Mouse (Mus musculus): ENCODE measurements at regions not wholly inside any gene's neighbourhood (a gene's known extent, or its start where the extent isn't known, plus 50 kb on each side); places are given as distances from the start of the nearest gene placed in this dataset.
A peak's percentile ranks its signal among the peaks of the same experiment; 100 is the strongest.

DNA sequence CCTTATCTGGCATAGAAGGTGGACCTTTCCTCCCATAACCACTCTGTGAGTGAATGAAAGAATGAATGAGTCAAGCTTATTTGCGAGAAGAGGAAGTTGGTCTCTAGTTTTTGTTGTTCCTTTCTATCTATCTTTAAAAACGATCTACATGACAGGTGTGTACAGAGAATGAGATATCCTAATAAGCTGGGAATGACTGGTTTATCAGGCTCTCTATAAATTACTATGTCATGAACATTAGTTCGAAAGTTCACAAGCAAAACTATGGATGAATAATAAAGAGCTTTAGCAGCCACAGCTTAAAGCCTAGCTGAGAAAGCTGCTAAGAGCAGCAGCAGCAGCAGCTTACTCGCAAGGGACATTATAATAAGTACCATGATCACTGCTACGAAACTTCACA lies 165.8 kb upstream of the Rnf32 start:
- no peak for ATAC-seq
- H3K27me3 ChIP-seq (ENCODE audit: insufficient read depth, low read length) = no peaks in the 10 kb centered on the region
- WGBS = 82% methylated on average over 5 of the region's 5 CpGs
- H3K4me3 ChIP-seq (ENCODE audit: low read length) = no peak overlapping the region
- TF ChIP-seq CTCF (IDR thresholded peaks at IDR 0.05; ENCODE audit: low read depth) = no peak
- no peaks in the 10 kb centered on the region for H3K9me3 ChIP-seq (ENCODE audit: low read length)
- H3K4me1 ChIP-seq (ENCODE audit: insufficient read depth, low read length) = no peaks in the 10 kb centered on the region
- H3K9ac ChIP-seq (replicated peaks; ENCODE audit: low read length) = no peak overlapping the region
- H3K36me3 ChIP-seq (ENCODE audit: insufficient read depth, low read length) = no peaks in the 10 kb centered on the region
- no peak overlapping the region for H3K4me2 ChIP-seq (ENCODE audit: low read depth, low read length)
- no peak for DNase-seq (ENCODE audit: low spot score)
- H3K27ac ChIP-seq = no peak overlapping the region

DNA sequence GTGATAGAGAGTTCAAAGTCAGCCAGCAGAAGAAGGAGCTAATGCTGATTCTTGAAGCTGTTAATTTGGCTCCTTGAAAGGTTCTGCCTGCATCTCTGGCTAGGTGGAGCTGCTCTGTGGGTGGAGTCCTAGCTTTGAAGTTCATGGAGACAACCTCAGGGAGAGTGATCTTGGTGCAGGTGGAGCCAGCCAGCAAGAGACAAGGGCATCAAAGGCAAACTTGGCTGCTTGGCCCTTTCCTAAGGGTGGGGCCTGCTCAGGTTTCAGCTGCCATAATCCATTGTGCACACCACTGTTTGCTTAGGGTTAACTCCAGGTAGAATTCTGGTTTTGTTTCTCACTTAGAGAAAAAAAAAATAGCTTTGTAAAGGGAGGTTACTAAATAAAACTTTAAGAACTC lies 170.7 kb upstream of the Rnf32 start:
- Histone ChIP-seq H3K4me1 (ENCODE audit: insufficient read depth, low read length) (no peaks in the 10 kb centered on the region), H3K27me3 (ENCODE audit: insufficient read depth, low read length) (no peaks in the 10 kb centered on the region), H3K27ac (no peak overlapping the region), H3K9ac (replicated peaks; ENCODE audit: low read length) (no peak overlapping the region), H3K4me3 (ENCODE audit: low read length) (no peak overlapping the region), H3K9me3 (ENCODE audit: low read length) (no peaks in the 10 kb centered on the region), H3K36me3 (ENCODE audit: insufficient read depth, low read length) (no peaks in the 10 kb centered on the region), H3K4me2 (ENCODE audit: low read depth, low read length) (no peak overlapping the region)
- ATAC-seq (no peak), DNase-seq (ENCODE audit: low spot score) (no peak)
- no peak for TF ChIP-seq CTCF (IDR thresholded peaks at IDR 0.05; ENCODE audit: low read depth)

DNA sequence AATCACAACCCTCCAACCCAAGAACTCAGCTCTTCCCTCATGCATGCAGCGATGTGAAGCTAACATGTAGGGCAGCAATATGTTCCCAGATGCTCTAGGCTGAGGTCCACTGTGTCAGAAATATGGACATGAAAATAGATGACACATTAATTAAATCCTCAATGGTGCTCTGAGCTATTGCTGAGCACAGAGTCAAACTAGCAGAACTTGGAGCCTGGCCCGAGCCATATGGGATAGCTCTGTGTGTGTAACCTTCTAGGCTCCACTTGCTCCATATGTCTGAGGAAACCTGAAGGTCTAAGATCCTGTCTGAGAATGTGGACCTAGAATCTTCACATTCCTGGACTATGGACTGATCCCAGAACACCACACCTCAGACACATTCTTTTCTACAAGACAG lies 203.0 kb upstream of the Rnf32 start:
- WGBS = 76% methylated on average over 2 of the region's 2 CpGs
- Histone ChIP-seq H3K9ac (replicated peaks; ENCODE audit: low read length) (no peak overlapping the region), H3K9me3 (ENCODE audit: low read length) (no peaks in the 10 kb centered on the region), H3K4me3 (ENCODE audit: low read length) (no peak overlapping the region), H3K4me1 (ENCODE audit: insufficient read depth, low read length) (no peaks in the 10 kb centered on the region), H3K36me3 (ENCODE audit: insufficient read depth, low read length) (no peaks in the 10 kb centered on the region), H3K4me2 (ENCODE audit: low read depth, low read length) (no peak overlapping the region), H3K27ac (no peak overlapping the region), H3K27me3 (ENCODE audit: insufficient read depth, low read length) (no peaks in the 10 kb centered on the region)
- TF ChIP-seq CTCF (IDR thresholded peaks at IDR 0.05; ENCODE audit: low read depth) = no peak
- no peak for ATAC-seq
- peak; percentile 13 for DNase-seq (ENCODE audit: low spot score)

DNA sequence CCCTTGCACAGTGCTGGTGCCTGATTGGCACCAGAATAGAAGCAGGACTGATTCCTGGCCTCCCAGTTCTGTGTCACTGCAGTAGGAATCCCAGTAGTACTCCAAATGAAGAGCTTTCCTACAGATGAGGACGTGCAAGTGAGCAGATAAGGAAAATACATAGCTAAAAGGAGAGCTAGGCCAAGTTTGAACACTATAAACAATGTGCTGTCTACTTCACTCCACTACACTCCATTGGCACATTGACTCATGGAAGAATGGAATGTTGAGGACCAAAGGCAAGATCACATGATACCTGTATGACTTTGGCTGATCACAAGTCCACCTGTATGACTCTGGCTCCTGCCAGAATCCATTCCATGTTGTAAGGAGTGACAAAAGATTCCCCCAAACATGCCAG lies 215.9 kb upstream of the Rnf32 start:
- Histone ChIP-seq H3K27me3 (ENCODE audit: insufficient read depth, low read length) (no peaks in the 10 kb centered on the region), H3K4me1 (ENCODE audit: insufficient read depth, low read length) (no peaks in the 10 kb centered on the region), H3K4me3 (ENCODE audit: low read length) (no peak overlapping the region), H3K27ac (no peak overlapping the region), H3K36me3 (ENCODE audit: insufficient read depth, low read length) (no peaks in the 10 kb centered on the region), H3K9ac (replicated peaks; ENCODE audit: low read length) (no peak overlapping the region), H3K4me2 (ENCODE audit: low read depth, low read length) (no peak overlapping the region), H3K9me3 (ENCODE audit: low read length) (no peaks in the 10 kb centered on the region)
- no peak for ATAC-seq
- DNase-seq (ENCODE audit: low spot score) = no peak
- WGBS = 49% methylated on average over 1 of the region's 1 CpGs
- no peak for TF ChIP-seq CTCF (IDR thresholded peaks at IDR 0.05; ENCODE audit: low read depth)

DNA sequence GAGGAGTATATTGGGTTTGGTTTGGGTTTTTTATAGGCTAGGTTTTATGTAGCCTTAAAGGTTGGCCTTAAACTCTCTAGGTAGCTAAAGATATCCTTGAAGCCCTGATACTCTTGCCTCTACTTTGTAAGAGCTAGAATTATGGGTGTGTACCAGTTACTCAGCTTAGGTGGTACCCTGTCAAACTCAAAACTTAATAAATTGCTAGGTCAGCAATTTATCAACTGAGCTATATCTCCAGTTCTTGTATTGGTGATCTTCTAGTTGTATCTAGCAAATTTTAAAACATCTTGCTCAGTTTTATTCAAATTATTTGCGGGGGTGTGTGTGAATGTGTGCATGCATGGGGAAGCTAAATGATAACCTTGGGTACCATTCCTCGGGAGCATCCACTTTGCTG lies 225.4 kb upstream of the Rnf32 start:
- H3K36me3 ChIP-seq (ENCODE audit: insufficient read depth, low read length) = no peaks in the 10 kb centered on the region
- TF ChIP-seq CTCF (IDR thresholded peaks at IDR 0.05; ENCODE audit: low read depth) = no peak
- H3K27me3 ChIP-seq (ENCODE audit: insufficient read depth, low read length) = no peaks in the 10 kb centered on the region
- 86% methylated on average over 2 of the region's 2 CpGs for WGBS
- no peak overlapping the region for H3K27ac ChIP-seq
- H3K4me2 ChIP-seq (ENCODE audit: low read depth, low read length) = no peak overlapping the region
- no peaks in the 10 kb centered on the region for H3K9me3 ChIP-seq (ENCODE audit: low read length)
- H3K4me3 ChIP-seq (ENCODE audit: low read length) = no peak overlapping the region
- DNase-seq (ENCODE audit: low spot score) (no peak), ATAC-seq (no peak)
- no peak overlapping the region for H3K9ac ChIP-seq (replicated peaks; ENCODE audit: low read length)
- H3K4me1 ChIP-seq (ENCODE audit: insufficient read depth, low read length) = no peaks in the 10 kb centered on the region

DNA sequence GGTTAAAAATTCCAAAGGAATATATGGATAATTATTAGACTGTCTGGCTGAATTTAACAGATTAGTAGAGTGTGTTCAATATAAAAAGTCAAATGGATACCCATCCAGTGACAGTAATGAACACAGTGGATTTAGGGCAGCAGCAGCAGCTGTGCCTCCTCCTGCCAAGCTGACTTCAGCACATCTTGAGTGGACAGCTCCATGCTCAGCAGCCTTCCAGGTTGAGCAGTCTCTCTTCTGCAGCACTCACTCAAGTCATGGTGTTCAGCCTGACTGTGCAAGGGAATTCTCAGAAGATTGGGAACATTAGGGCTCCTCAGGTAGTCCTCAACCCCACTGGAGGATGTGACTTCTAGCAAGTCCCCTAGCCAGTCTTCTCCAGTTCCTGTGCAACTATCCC lies 240.8 kb upstream of the Rnf32 start:
- no peak for TF ChIP-seq CTCF (IDR thresholded peaks at IDR 0.05; ENCODE audit: low read depth)
- ATAC-seq (no peak), DNase-seq (ENCODE audit: low spot score) (no peak)
- Histone ChIP-seq H3K4me1 (ENCODE audit: insufficient read depth, low read length) (no peaks in the 10 kb centered on the region), H3K27ac (no peak overlapping the region), H3K9me3 (ENCODE audit: low read length) (no peaks in the 10 kb centered on the region), H3K27me3 (ENCODE audit: insufficient read depth, low read length) (no peaks in the 10 kb centered on the region), H3K4me2 (ENCODE audit: low read depth, low read length) (no peak overlapping the region), H3K36me3 (ENCODE audit: insufficient read depth, low read length) (no peaks in the 10 kb centered on the region), H3K4me3 (ENCODE audit: low read length) (no peak overlapping the region), H3K9ac (replicated peaks; ENCODE audit: low read length) (no peak overlapping the region)

DNA sequence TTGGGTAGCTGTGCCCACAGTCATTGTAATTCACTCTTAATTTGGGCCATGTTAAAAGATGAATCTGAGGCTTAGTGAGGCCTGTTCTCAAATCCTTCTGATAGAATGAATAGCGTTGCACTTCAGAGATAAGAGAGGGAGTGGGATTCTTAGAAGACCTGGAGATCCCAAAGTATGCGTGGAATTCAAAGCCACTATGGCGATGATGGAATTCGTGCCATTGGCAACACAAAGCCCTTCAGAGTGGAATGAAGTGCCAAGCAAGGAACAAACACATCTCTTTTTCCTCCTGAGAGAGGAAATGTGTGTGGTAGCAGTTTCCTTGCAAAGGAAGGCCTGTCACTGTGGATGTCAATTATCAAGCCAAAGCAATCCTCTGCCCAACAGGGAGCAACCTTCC lies 248.3 kb upstream of the Rnf32 start:
- H3K36me3 ChIP-seq (ENCODE audit: insufficient read depth, low read length) = no peaks in the 10 kb centered on the region
- no peak overlapping the region for H3K9ac ChIP-seq (replicated peaks; ENCODE audit: low read length)
- H3K4me3 ChIP-seq (ENCODE audit: low read length) = no peak overlapping the region
- H3K27me3 ChIP-seq (ENCODE audit: insufficient read depth, low read length) = no peaks in the 10 kb centered on the region
- H3K9me3 ChIP-seq (ENCODE audit: low read length) = no peaks in the 10 kb centered on the region
- no peak for DNase-seq (ENCODE audit: low spot score)
- no peak for ATAC-seq
- TF ChIP-seq CTCF (IDR thresholded peaks at IDR 0.05; ENCODE audit: low read depth) = no peak
- no peak overlapping the region for H3K27ac ChIP-seq
- 61% methylated on average over 4 of the region's 4 CpGs for WGBS
- H3K4me1 ChIP-seq (ENCODE audit: insufficient read depth, low read length) = no peaks in the 10 kb centered on the region
- H3K4me2 ChIP-seq (ENCODE audit: low read depth, low read length) = no peak overlapping the region

All from hindbrain, postnatal 0 days (tissue).